Mouse (Mus musculus): Measurements from ENCODE around the gene Nfix. TPM values are rescaled to one million over a fixed set of nuclear protein-coding genes. Genes with fewer than 3 reads are reported as not detected.

Nfix gene
- polyA plus RNA-seq, 1 experiment = 1.2 TPM

DNA sequence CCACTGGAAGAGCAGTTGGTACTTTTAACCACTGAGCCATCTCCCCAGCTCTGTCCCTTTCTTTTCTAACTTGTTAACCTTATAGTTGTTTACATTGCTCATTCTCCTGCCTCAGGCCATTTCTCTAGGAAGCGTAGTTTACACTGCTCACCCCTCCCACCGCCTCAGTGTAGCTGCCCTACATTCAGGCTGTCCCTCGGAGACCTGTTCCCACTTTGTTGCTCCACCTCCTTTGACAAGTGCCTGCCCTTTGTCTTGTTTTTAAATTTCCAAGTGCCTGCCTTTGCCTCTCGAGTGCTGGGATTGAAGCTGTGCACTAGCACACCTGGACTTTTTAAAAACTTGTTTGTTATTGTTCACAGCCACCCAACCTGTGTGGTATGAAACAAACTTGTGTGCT, 106.8 kb downstream of the Nfix start:
- no peaks in the 10 kb centered on the region for H3K27me3 ChIP-seq (ENCODE audit: control insufficient read depth, insufficient read depth, low read length, poor library complexity, severe bottlenecking)
- no peaks in the 10 kb centered on the region for H3K4me1 ChIP-seq (ENCODE audit: control insufficient read depth, insufficient read depth, low read length)
- H3K27ac ChIP-seq (ENCODE audit: insufficient read depth, low read length) = no peak overlapping the region
- no peak overlapping the region for H3K9ac ChIP-seq (ENCODE audit: low read depth, poor library complexity, severe bottlenecking)
- no peaks in the 10 kb centered on the region for H3K9me3 ChIP-seq (replicated peaks; ENCODE audit: control insufficient read depth, insufficient read depth, low read length, poor library complexity, severe bottlenecking)
- peaks cover 56% of the 10 kb centered on the region for H3K36me3 ChIP-seq (ENCODE audit: control insufficient read depth, insufficient read depth, low read length, poor library complexity, severe bottlenecking)
- TF ChIP-seq EP300 (IDR thresholded peaks at IDR 0.05; ENCODE audit: insufficient read depth, low read depth, low read length) (no peak), CTCF (IDR thresholded peaks at IDR 0.05; ENCODE audit: low read depth, low read length) (no peak), POLR2A (IDR thresholded peaks at IDR 0.05; ENCODE audit: insufficient read depth, low read length) (no peak)
- no peak overlapping the region for H3K4me3 ChIP-seq (ENCODE audit: low read depth, low read length)

DNA sequence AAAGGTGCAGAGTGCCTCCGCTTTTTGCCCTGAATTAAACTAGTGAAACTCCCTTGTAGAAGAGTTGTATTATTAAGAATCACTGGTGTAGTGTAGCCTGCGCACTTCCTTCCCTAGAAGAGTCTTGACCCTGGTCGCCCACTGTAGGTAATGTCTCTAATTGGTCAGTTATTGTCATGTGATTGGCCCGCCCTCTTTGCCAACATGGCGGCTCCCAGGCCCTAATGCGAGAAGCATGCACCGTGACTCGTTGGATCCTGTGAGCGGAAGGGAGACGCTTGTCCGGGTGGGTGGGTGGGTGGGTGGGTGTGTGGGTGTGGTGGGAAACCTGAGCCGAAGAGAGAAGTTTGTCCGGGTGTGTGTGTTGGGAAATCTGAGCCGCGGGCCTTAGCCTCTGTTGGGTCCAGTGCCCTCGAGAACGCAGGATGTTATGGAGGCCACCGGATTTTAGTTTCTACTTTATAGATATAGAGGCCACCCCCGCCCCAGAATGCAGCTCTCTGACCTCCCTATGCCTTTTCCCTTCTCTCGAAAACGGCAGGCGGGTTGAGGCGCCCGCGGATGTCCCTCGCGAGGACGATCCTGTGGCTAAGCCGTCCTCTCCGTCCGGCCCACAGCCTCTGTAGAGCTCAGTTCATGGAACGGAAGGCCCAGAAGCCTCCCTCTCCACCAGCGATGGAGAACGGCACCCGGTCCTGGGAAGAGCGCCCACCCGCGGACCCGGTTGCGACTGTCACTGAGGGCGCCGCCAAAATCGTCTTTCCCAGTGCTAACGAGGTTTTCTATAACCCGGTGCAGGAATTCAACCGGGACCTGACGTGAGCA, 110.8 kb downstream of the Nfix start:
- TF ChIP-seq CTCF (IDR thresholded peaks at IDR 0.05; ENCODE audit: low read depth, low read length) = peak; percentile 3
- no peak for TF ChIP-seq POLR2A (IDR thresholded peaks at IDR 0.05; ENCODE audit: insufficient read depth, low read length)
- peak; percentile 27; the same call in 1 of the 2 replicates for TF ChIP-seq EP300 (IDR thresholded peaks at IDR 0.05; ENCODE audit: insufficient read depth, low read depth, low read length)
- H3K36me3 ChIP-seq (ENCODE audit: control insufficient read depth, insufficient read depth, low read length, poor library complexity, severe bottlenecking) = peaks cover 34% of the 10 kb centered on the region
- peak overlapping the region; percentile 89 for H3K4me3 ChIP-seq (ENCODE audit: low read depth, low read length)
- no peaks in the 10 kb centered on the region for H3K9me3 ChIP-seq (replicated peaks; ENCODE audit: control insufficient read depth, insufficient read depth, low read length, poor library complexity, severe bottlenecking)
- peaks cover 3% of the 10 kb centered on the region for H3K4me1 ChIP-seq (ENCODE audit: control insufficient read depth, insufficient read depth, low read length)
- no peaks in the 10 kb centered on the region for H3K27me3 ChIP-seq (ENCODE audit: control insufficient read depth, insufficient read depth, low read length, poor library complexity, severe bottlenecking)
- peak overlapping the region; percentile 95 for H3K9ac ChIP-seq (ENCODE audit: low read depth, poor library complexity, severe bottlenecking)
- peak overlapping the region; percentile 52; the same call in 1 of the 2 replicates for H3K27ac ChIP-seq (ENCODE audit: insufficient read depth, low read length)

DNA sequence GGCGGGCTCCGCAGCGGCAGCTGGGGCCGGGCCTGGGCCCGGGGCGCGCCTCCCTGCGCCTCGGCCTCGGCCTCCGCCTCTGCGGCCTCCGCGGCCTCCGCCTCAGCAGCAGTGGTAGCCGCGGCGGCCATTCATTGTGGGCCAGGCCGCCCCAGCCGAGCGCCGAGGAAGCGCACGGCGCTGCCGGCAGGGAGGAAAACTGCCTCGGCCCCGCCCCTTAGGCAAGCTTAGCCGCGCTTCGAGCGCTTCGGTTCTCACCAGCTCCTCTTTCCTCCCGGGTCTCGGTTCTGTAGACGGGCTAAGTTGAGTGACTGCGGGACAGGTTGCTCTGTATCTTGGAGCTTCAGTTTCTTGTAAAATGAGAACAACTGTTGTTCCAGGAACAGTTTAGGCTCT, 112.4 kb downstream of the Nfix start, which contains the start of gene Nacc1:
Gene Nacc1 (minus strand): TSS at position 158 of the 396 bp plus-strand sequence.
- H3K9ac ChIP-seq (ENCODE audit: low read depth, poor library complexity, severe bottlenecking) = peak within 1 kb of the TSS; percentile 100

DNA sequence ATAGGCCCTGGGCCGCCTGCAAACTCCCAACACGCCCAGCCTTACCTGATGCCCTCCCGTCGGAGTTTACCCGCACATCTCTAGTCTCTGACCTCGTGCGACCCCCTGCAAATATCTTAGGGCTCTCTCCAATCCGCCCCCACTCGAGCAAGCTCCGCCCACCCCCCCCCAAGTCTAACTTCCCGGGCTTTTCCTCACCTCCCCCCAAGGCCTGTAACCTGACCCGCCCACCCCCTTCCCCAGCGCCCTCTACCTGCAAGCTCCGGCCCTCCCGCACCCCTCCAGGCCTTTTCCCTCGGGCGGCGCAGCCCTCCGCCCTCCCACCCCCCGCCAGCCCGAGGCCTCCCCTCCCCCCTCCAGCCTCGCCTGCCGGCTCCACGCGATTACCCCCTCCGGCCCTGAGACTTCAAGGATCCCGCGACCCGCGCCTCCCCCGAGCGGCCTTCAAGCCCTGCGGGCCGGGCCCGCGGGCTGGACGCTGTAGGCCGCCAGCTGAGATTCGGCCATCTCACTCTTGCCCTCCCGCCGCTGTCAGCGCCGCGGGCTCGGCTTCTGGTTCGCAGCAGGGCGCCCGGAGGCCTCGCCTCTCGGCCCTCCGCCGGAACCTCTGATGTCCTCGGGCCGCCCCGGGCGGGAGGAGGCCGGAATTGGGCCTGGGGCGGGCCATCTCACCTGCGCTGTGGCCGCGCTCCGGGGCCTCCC, 113.0 kb downstream of the Nfix start:
- peaks cover 29% of the 10 kb centered on the region for H3K36me3 ChIP-seq (ENCODE audit: control insufficient read depth, insufficient read depth, low read length, poor library complexity, severe bottlenecking)
- H3K9ac ChIP-seq (ENCODE audit: low read depth, poor library complexity, severe bottlenecking) = peak overlapping the region; percentile 100
- H3K4me1 ChIP-seq (ENCODE audit: control insufficient read depth, insufficient read depth, low read length) = peaks cover 3% of the 10 kb centered on the region
- peak overlapping the region; percentile 95 for H3K27ac ChIP-seq (ENCODE audit: insufficient read depth, low read length)
- H3K4me3 ChIP-seq (ENCODE audit: low read depth, low read length) = peak overlapping the region; percentile 86
- TF ChIP-seq POLR2A (IDR thresholded peaks at IDR 0.05; ENCODE audit: insufficient read depth, low read length) = no peak
- no peak for TF ChIP-seq CTCF (IDR thresholded peaks at IDR 0.05; ENCODE audit: low read depth, low read length)
- TF ChIP-seq EP300 (IDR thresholded peaks at IDR 0.05; ENCODE audit: insufficient read depth, low read depth, low read length) = no peak
- no peaks in the 10 kb centered on the region for H3K9me3 ChIP-seq (replicated peaks; ENCODE audit: control insufficient read depth, insufficient read depth, low read length, poor library complexity, severe bottlenecking)
- H3K27me3 ChIP-seq (ENCODE audit: control insufficient read depth, insufficient read depth, low read length, poor library complexity, severe bottlenecking) = no peaks in the 10 kb centered on the region

More for the DNA sequence above, 112.4 kb downstream of the Nfix start, which contains the start of gene Nacc1:
- Histone ChIP-seq H3K27me3 (ENCODE audit: control insufficient read depth, insufficient read depth, low read length, poor library complexity, severe bottlenecking) (no peaks in the 10 kb centered on the region), H3K4me1 (ENCODE audit: control insufficient read depth, insufficient read depth, low read length) (peaks cover 3% of the 10 kb centered on the region), H3K9me3 (replicated peaks; ENCODE audit: control insufficient read depth, insufficient read depth, low read length, poor library complexity, severe bottlenecking) (no peaks in the 10 kb centered on the region), H3K4me3 (ENCODE audit: low read depth, low read length) (peak within 1 kb of the TSS; percentile 86), H3K36me3 (ENCODE audit: control insufficient read depth, insufficient read depth, low read length, poor library complexity, severe bottlenecking) (peaks cover 30% of the 10 kb centered on the region), H3K27ac (ENCODE audit: insufficient read depth, low read length) (peak within 1 kb of the TSS; percentile 95)
- no peak for TF ChIP-seq POLR2A (IDR thresholded peaks at IDR 0.05; ENCODE audit: insufficient read depth, low read length)
- peak; percentile 59; the same call in 1 of the 2 replicates for TF ChIP-seq EP300 (IDR thresholded peaks at IDR 0.05; ENCODE audit: insufficient read depth, low read depth, low read length)
- no peak for TF ChIP-seq CTCF (IDR thresholded peaks at IDR 0.05; ENCODE audit: low read depth, low read length)

DNA sequence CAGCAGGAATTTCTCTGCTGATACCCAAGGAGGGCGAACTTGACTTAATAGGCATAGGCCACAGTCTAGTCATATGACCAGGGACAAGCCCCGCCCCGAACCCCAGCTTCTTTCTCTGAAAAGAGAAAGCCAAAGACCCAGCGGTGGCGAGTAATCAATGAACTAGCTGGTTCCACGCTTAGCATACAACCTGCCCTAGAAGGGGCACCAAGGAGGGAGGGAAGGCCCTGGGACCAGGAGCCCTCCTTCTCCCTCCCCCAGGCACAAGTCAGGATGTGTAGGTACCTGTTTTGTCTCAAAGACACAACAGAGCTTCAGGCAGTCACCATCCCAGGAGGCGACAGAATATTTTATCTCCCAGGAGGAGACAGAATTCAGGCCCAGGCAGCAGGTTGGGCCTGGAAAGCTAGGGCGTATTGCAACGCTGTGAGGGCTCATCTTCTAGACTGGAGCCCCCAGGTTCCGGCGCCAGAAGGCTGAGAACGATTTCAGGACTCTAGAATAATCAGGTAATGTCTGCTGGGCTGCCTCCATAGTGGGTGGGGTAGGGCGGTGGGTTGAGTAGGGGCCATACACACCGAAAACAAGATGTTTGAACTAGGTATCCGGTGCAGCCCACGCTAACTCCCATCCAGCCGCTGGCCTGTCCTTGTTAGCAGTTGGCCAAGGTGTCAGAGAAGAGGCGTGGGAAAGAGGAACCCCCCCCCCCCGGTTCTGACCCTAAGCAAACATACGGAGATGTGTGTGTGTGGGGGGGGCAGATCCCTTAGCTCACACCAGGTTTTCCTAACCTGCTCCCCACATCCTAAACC, 113.7 kb downstream of the Nfix start, which contains the start of gene Trmt1:
Gene Trmt1 (plus strand): TSS at position 117 of the 812 bp plus-strand sequence.
- Histone ChIP-seq H3K4me3 (ENCODE audit: low read depth, low read length) (peak within 1 kb of the TSS; percentile 73), H3K9ac (ENCODE audit: low read depth, poor library complexity, severe bottlenecking) (peak within 1 kb of the TSS; percentile 100), H3K36me3 (ENCODE audit: control insufficient read depth, insufficient read depth, low read length, poor library complexity, severe bottlenecking) (peaks cover 26% of the 10 kb centered on the region), H3K27ac (ENCODE audit: insufficient read depth, low read length) (peak within 1 kb of the TSS; percentile 95), H3K4me1 (ENCODE audit: control insufficient read depth, insufficient read depth, low read length) (peaks cover 3% of the 10 kb centered on the region), H3K27me3 (ENCODE audit: control insufficient read depth, insufficient read depth, low read length, poor library complexity, severe bottlenecking) (no peaks in the 10 kb centered on the region), H3K9me3 (replicated peaks; ENCODE audit: control insufficient read depth, insufficient read depth, low read length, poor library complexity, severe bottlenecking) (no peaks in the 10 kb centered on the region)
- no peak for TF ChIP-seq CTCF (IDR thresholded peaks at IDR 0.05; ENCODE audit: low read depth, low read length)
- TF ChIP-seq POLR2A (IDR thresholded peaks at IDR 0.05; ENCODE audit: insufficient read depth, low read length) = no peak
- TF ChIP-seq EP300 (IDR thresholded peaks at IDR 0.05; ENCODE audit: insufficient read depth, low read depth, low read length) = no peak

All from ES-Bruce4 (cell line).